Comparison of ENCODE assay signal across 39 mouse cellular contexts in genomic region chr11:55165748-55166147, GRCm38 (mm10). TPM values are rescaled to one million over a fixed set of nuclear protein-coding genes. Genes with fewer than 3 reads are reported as not detected.
"Had no signal": no experiment of that assay in that cellular context is flagged by ENCODE, and none has a peak within 500 bp of the region (broad histone marks: within the 10 kb centered on the region; RNA-seq: fewer than 3 reads in every experiment).

No protein-coding gene starts in this region.

- DNase-seq: gastrocnemius, postnatal 14 days; gastrocnemius, postnatal 36 days; heart, adult 18-20 months; heart, postnatal 10 days; heart, postnatal 4 days; kidney, adult 18-20 months; kidney, adult 8-10 months; kidney, postnatal 10 days; kidney, postnatal 25 days; kidney, postnatal 4 days; left cerebral cortex, postnatal 4 days had no signal

- H3K4me3 ChIP-seq: heart, embryonic 10.5 days; heart, embryonic 12.5 days; hindbrain, embryonic 10.5 days; hindbrain, embryonic 12.5 days; intestine, embryonic 15.5 days; layer of hippocampus, adult 2 months; left cerebral cortex, adult 2 months; limb, embryonic 13.5 days; limb, embryonic 15.5 days; liver, embryonic 12.5 days had no signal

- H3K36me3 ChIP-seq: heart, embryonic 10.5 days; heart, embryonic 12.5 days; hindbrain, embryonic 10.5 days; hindbrain, embryonic 12.5 days; intestine, embryonic 15.5 days; limb, embryonic 13.5 days; limb, embryonic 15.5 days; liver, embryonic 12.5 days had no signal

- H3K27me3 ChIP-seq: hindbrain, embryonic 12.5 days; intestine, embryonic 15.5 days; limb, embryonic 13.5 days; limb, embryonic 15.5 days; liver, embryonic 12.5 days had no signal

- ATAC-seq: hindbrain, embryonic 16.5 days; inflammation-experienced regulatory T-cells, adult 6 months; intestine, embryonic 15.5 days; intestine, postnatal 0 days; liver, embryonic 12.5 days had no signal

- H3K9me3 ChIP-seq: heart, embryonic 10.5 days; heart, embryonic 12.5 days; hindbrain, embryonic 10.5 days; hindbrain, embryonic 12.5 days; intestine, embryonic 15.5 days; limb, embryonic 13.5 days; limb, embryonic 15.5 days; liver, embryonic 12.5 days had no signal

- H3K4me1 ChIP-seq: hindbrain, embryonic 10.5 days; hindbrain, embryonic 12.5 days; intestine, embryonic 15.5 days; limb, embryonic 13.5 days; limb, embryonic 15.5 days; liver, embryonic 12.5 days had no signal

- H3K9ac ChIP-seq: heart, embryonic 12.5 days; hindbrain, embryonic 12.5 days; hindbrain, embryonic 14.5 days; intestine, embryonic 15.5 days; limb, embryonic 13.5 days; limb, embryonic 15.5 days; liver, embryonic 12.5 days; liver, embryonic 14.5 days had no signal

- H3K4me2 ChIP-seq: heart, embryonic 12.5 days; hindbrain, embryonic 12.5 days; hindbrain, embryonic 14.5 days; intestine, embryonic 15.5 days; limb, embryonic 13.5 days; limb, embryonic 15.5 days; liver, embryonic 12.5 days had no signal

- H3K27ac ChIP-seq: heart, embryonic 10.5 days; hindbrain, embryonic 10.5 days; hindbrain, embryonic 12.5 days; hindbrain, embryonic 14.5 days; intestine, embryonic 15.5 days; layer of hippocampus, adult 2 months; left cerebral cortex, adult 2 months; limb, embryonic 13.5 days; limb, embryonic 15.5 days; liver, embryonic 12.5 days; liver, embryonic 14.5 days had no signal

RNA-seq across cellular contexts. Expression of gene Slc36a3, which starts 14.2 kb away (rescaled TPM):
- total RNA-seq: gastrocnemius, adult 8-10 months; gastrocnemius, postnatal 14 days; gastrocnemius, postnatal 36 days; heart, adult 18-20 months; heart, adult 8-10 months; heart, postnatal 10 days; heart, postnatal 25 days; heart, postnatal 4 days; layer of hippocampus, adult 2 months; layer of hippocampus, postnatal 10 days; layer of hippocampus, postnatal 25 days; left cerebral cortex, adult 2 months; left cerebral cortex, postnatal 10 days; left cerebral cortex, postnatal 25 days; left cerebral cortex, postnatal 4 days; liver, adult 2 months had no signal
- polyA plus RNA-seq: heart, embryonic 10.5 days; heart, embryonic 12.5 days; heart, embryonic 14.5 days; heart, embryonic 16.5 days; hindbrain, embryonic 10.5 days; hindbrain, embryonic 12.5 days; hindbrain, embryonic 14.5 days; hindbrain, embryonic 16.5 days; intestine, embryonic 15.5 days; intestine, postnatal 0 days; kidney, embryonic 14.5 days; kidney, embryonic 16.5 days; limb, embryonic 11.5 days; limb, embryonic 13.5 days; limb, embryonic 15.5 days; liver, embryonic 12.5 days; liver, embryonic 14.5 days had no signal

RNA-seq across cellular contexts. Expression of gene Slc36a2, which starts 19.1 kb away (rescaled TPM):
- total RNA-seq: liver, adult 2 months had no signal
- polyA plus RNA-seq: intestine, postnatal 0 days; liver, adult 2 months had no signal
